In the genomic region with DNA sequence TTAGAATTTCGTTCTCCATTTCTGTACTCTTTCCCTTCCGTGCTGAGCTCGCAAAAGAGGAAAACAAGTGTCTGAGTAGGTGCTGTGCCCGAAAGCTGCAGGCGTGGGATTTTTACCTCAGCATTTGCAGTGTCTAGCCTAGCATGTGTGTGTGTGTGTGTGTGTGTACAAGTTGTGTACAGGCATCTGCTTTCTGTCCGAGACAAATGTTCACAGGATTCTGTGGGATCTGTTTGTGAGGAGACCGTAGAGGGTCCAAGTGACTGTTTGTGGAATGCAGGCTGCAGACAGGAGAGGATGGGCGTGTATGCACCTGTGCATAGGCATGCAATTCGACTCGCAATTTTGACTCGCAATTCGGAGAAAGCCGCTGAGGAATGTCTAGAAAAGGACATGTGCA, we compare ENCODE assay signal across 20 mouse cellular contexts. TPM values are rescaled to one million over a fixed set of nuclear protein-coding genes. Genes with fewer than 3 reads are reported as not detected.
DNase-seq lines count a peak whose midpoint lies in the region; ATAC-seq lines count a peak whose summit lies in the region.
"Had no signal": no experiment of that assay in that cellular context is flagged by ENCODE, and none has a peak within 500 bp of the region (broad histone marks: within the 10 kb centered on the region; RNA-seq: fewer than 3 reads in every experiment).

No protein-coding gene starts in this region.

- no peaks in the 10 kb centered on the region for H3K36me3 ChIP-seq in limb, embryonic 13.5 days
- no peaks in the 10 kb centered on the region for H3K36me3 ChIP-seq in kidney, embryonic 14.5 days (ENCODE audit: control insufficient read depth, insufficient read depth, low read length)
- H3K36me3 ChIP-seq: hindbrain, embryonic 13.5 days had no signal

- H3K9me3 ChIP-seq in limb, embryonic 13.5 days: no peaks in the 10 kb centered on the region
- H3K9me3 ChIP-seq in kidney, embryonic 14.5 days (ENCODE audit: control insufficient read depth, low read length): no peaks in the 10 kb centered on the region
- H3K9me3 ChIP-seq: hindbrain, embryonic 13.5 days had no signal

- no peak overlapping the region for H3K9ac ChIP-seq in limb, embryonic 13.5 days
- H3K9ac ChIP-seq in kidney, embryonic 14.5 days (ENCODE audit: low read depth, low read length): no peak overlapping the region
- H3K9ac ChIP-seq: forebrain, postnatal 0 days; liver, postnatal 0 days had no signal

- no peak overlapping the region for H3K27ac ChIP-seq in limb, embryonic 13.5 days
- no peak overlapping the region for H3K27ac ChIP-seq in kidney, embryonic 14.5 days (ENCODE audit: low read depth, low read length)
- H3K27ac ChIP-seq: hindbrain, embryonic 13.5 days; kidney, postnatal 0 days had no signal

- 68% methylated on average over 13 of the region's 13 CpGs for WGBS in limb, embryonic 13.5 days
- WGBS in kidney, embryonic 14.5 days: 88% methylated on average over 13 of the region's 13 CpGs

- peaks cover 6% of the 10 kb centered on the region; the same call in 1 of the 2 replicates for H3K4me1 ChIP-seq in limb, embryonic 13.5 days
- no peaks in the 10 kb centered on the region for H3K4me1 ChIP-seq in kidney, embryonic 14.5 days (ENCODE audit: control insufficient read depth, insufficient read depth, low read length)

- H3K4me2 ChIP-seq in limb, embryonic 13.5 days (replicated peaks): no peak overlapping the region
- no peak overlapping the region for H3K4me2 ChIP-seq in kidney, embryonic 14.5 days (replicated peaks; ENCODE audit: low read depth, low read length)
- H3K4me2 ChIP-seq: hindbrain, embryonic 13.5 days; liver, embryonic 11.5 days; midbrain, embryonic 11.5 days had no signal

- H3K4me3 ChIP-seq in limb, embryonic 13.5 days: no peak overlapping the region
- no peak overlapping the region for H3K4me3 ChIP-seq in kidney, embryonic 14.5 days (ENCODE audit: low read length)
- H3K4me3 ChIP-seq: gastrocnemius, adult 2 months; hindbrain, embryonic 13.5 days had no signal

- peak; percentile 12 for DNase-seq in cerebellum, adult 9-10 months
- no peak for DNase-seq in cerebellum, postnatal 4 days (ENCODE audit: low spot score in 2 of 2)
- peak; percentile 51 to 63 for DNase-seq in left cerebral cortex, adult 18-20 months (ENCODE audit: low spot score in 2 of 2)
- no peak for DNase-seq in left cerebral cortex, adult 11 months (ENCODE audit: low spot score)
- DNase-seq in R1 (ENCODE audit: low read depth, low spot score): peak; percentile 24
- DNase-seq: adrenal gland, postnatal 14 days; cerebellum, adult 8-10 months; forebrain, postnatal 0 days; gastrocnemius, adult 2 months; heart, postnatal 36 days; kidney, adult 11 months; liver, postnatal 0 days; lung, postnatal 14 days; thymus, postnatal 25 days had no signal

- H3K27me3 ChIP-seq in limb, embryonic 13.5 days: no peaks in the 10 kb centered on the region
- no peaks in the 10 kb centered on the region for H3K27me3 ChIP-seq in kidney, embryonic 14.5 days (ENCODE audit: control insufficient read depth, insufficient read depth, low read length)

- peak; percentile 20; the same call in 1 of the 2 replicates for ATAC-seq in limb, embryonic 13.5 days (ENCODE audit: low FRiP score, low read depth)
- ATAC-seq in kidney, embryonic 14.5 days (ENCODE audit: low FRiP score, low TSS enrichment): no peak
- ATAC-seq: liver, postnatal 0 days had no signal

RNA-seq across cellular contexts. Expression of a gene that starts 20.0 kb away (rescaled TPM):
- 10 to 100 TPM; 27.3 to 32.7 TPM for total RNA-seq in left cerebral cortex, adult 18-20 months (2021)
- 141 and 144 TPM in 2 replicates for polyA plus RNA-seq in limb, embryonic 13.5 days (2015; fragmentation: Nextera tagmentation; extraction: Ambion mirVana)
- polyA plus RNA-seq in kidney, embryonic 14.5 days (2014; fragmentation: Nextera tagmentation; extraction: Ambion mirVana): 75.1 and 78.3 TPM in 2 replicates

Comparison
In these comparisons a context has a peak if more than half of its experiments do, and no peak if none do; other contexts are left out.
1. DNase-seq: peak in cerebellum, adult 9-10 months (single experiment), left cerebral cortex, adult 18-20 months (2 of 2) and R1 (single experiment); none in cerebellum, postnatal 4 days (0 of 2) and left cerebral cortex, adult 11 months (single experiment).